In the genomic region with DNA sequence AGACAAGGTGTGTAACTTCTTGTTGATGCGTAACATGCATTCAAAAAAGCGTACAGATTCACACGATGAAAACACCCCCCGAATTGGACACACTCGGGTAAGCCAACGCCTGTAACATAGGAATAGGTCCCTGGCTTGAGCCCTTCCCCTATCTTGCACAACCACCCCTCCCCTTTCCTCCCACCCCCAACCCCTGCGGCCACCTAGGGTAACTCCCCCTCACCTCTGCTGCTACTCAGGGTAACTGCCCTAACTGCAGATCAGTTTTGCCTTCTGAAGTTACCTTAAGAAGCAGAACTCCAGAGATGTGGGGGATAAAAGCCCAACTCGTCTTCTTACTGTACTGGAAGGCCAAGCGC, we compare ENCODE assay signal across 10 mouse cellular contexts. TPM values are rescaled to one million over a fixed set of nuclear protein-coding genes. Genes with fewer than 3 reads are reported as not detected.
DNase-seq lines count a peak whose midpoint lies in the region; ATAC-seq lines count a peak whose summit lies in the region.
"Had no signal": no experiment of that assay in that cellular context is flagged by ENCODE, and none has a peak within 500 bp of the region (broad histone marks: within the 10 kb centered on the region; RNA-seq: fewer than 3 reads in every experiment).

No protein-coding gene starts in this region.

- WGBS in kidney, embryonic 16.5 days: 9% methylated on average over 9 of the region's 9 CpGs
- WGBS in hindbrain, embryonic 15.5 days: 14% methylated on average over 9 of the region's 9 CpGs
- 12% methylated on average over 9 of the region's 9 CpGs for WGBS in midbrain, embryonic 15.5 days

- peaks cover 37% of the 10 kb centered on the region for H3K27me3 ChIP-seq in kidney, embryonic 16.5 days (ENCODE audit: insufficient read depth, low read length)
- no peaks in the 10 kb centered on the region for H3K27me3 ChIP-seq in hindbrain, embryonic 15.5 days
- H3K27me3 ChIP-seq in midbrain, embryonic 15.5 days (replicated peaks): no peaks in the 10 kb centered on the region

- H3K9me3 ChIP-seq in kidney, embryonic 16.5 days (ENCODE audit: low read length): no peaks in the 10 kb centered on the region
- no peaks in the 10 kb centered on the region for H3K9me3 ChIP-seq in hindbrain, embryonic 15.5 days
- H3K9me3 ChIP-seq in midbrain, embryonic 15.5 days: no peaks in the 10 kb centered on the region
- H3K9me3 ChIP-seq: G1E had no signal

- no peaks in the 10 kb centered on the region for H3K36me3 ChIP-seq in kidney, embryonic 16.5 days (ENCODE audit: insufficient read depth, low read length)
- H3K36me3 ChIP-seq in hindbrain, embryonic 15.5 days: no peaks in the 10 kb centered on the region
- no peaks in the 10 kb centered on the region for H3K36me3 ChIP-seq in midbrain, embryonic 15.5 days (replicated peaks)
- H3K36me3 ChIP-seq: G1E had no signal

- ATAC-seq in kidney, embryonic 16.5 days (ENCODE audit: low FRiP score, low TSS enrichment): peak; percentile 40; the same call in 1 of the 2 replicates
- ATAC-seq in erythroblast, adult 5-6 weeks (replicated peaks; ENCODE audit: low FRiP score, poor library complexity, severe bottlenecking): peak; percentile 29; the same call in 1 of the 2 replicates
- no peak for ATAC-seq in hindbrain, embryonic 15.5 days (ENCODE audit: low FRiP score, low read depth)
- ATAC-seq in midbrain, embryonic 15.5 days (replicated peaks): peak; percentile 30; the same call in 1 of the 2 replicates

- H3K4me2 ChIP-seq in kidney, embryonic 16.5 days (replicated peaks; ENCODE audit: low read depth, low read length): peak overlapping the region; percentile 17
- peak overlapping the region; percentile 35 for H3K4me2 ChIP-seq in hindbrain, embryonic 15.5 days
- peak overlapping the region; percentile 27 for H3K4me2 ChIP-seq in midbrain, embryonic 15.5 days

- no peak for DNase-seq in kidney, adult 8-10 months
- DNase-seq in left cerebral cortex, postnatal 4 days: no peak
- no peak for DNase-seq in urinary bladder, postnatal 10 days (ENCODE audit: low spot score)

- peaks cover 8% of the 10 kb centered on the region for H3K4me1 ChIP-seq in kidney, embryonic 16.5 days (ENCODE audit: insufficient read depth, low read length)
- peaks cover 6% of the 10 kb centered on the region; the same call in 1 of the 2 replicates for H3K4me1 ChIP-seq in hindbrain, embryonic 15.5 days (replicated peaks)
- peaks cover 8% of the 10 kb centered on the region for H3K4me1 ChIP-seq in midbrain, embryonic 15.5 days

- no peak overlapping the region for H3K27ac ChIP-seq in kidney, embryonic 16.5 days (ENCODE audit: low read length)
- H3K27ac ChIP-seq in hindbrain, embryonic 15.5 days (replicated peaks): no peak overlapping the region
- H3K27ac ChIP-seq in midbrain, embryonic 15.5 days: no peak overlapping the region

- intact Hi-C loops in left cerebral cortex, postnatal 4 days (cut with DNase I): no loop called here

- H3K9ac ChIP-seq in kidney, embryonic 16.5 days (replicated peaks; ENCODE audit: low read length): no peak overlapping the region
- H3K9ac ChIP-seq in hindbrain, embryonic 15.5 days: no peak overlapping the region
- no peak overlapping the region for H3K9ac ChIP-seq in midbrain, embryonic 15.5 days

- H3K4me3 ChIP-seq in kidney, embryonic 16.5 days (ENCODE audit: low read length): no peak overlapping the region
- H3K4me3 ChIP-seq in hindbrain, embryonic 15.5 days: no peak overlapping the region
- no peak overlapping the region for H3K4me3 ChIP-seq in midbrain, embryonic 15.5 days

RNA-seq across cellular contexts. Expression of a gene that starts 39.2 kb away (rescaled TPM):
- polyA plus RNA-seq in kidney, embryonic 16.5 days (2015; fragmentation: Nextera tagmentation; extraction: Ambion mirVana): 0.26 and 0.37 TPM in 2 replicates
- total RNA-seq in erythroblast, adult 5-6 weeks (2015; ENCODE audit: low replicate concordance): not detected in 2 replicates
- total RNA-seq in erythroblast, adult 5-6 weeks (2017; ENCODE audit: low replicate concordance): not detected in 2 replicates
- polyA plus RNA-seq in hindbrain, embryonic 15.5 days (2015; fragmentation: Nextera tagmentation; extraction: Ambion mirVana): 0.31 TPM in 1 of 2 replicates, not detected in the other
- polyA plus RNA-seq in midbrain, embryonic 15.5 days (2015; fragmentation: Nextera tagmentation; extraction: Ambion mirVana): 0.13 TPM in 1 of 2 replicates, not detected in the other
- total RNA-seq in left cerebral cortex, postnatal 4 days (2021): under 1 TPM in 1 of 2 experiments, not detected in 1; 0.28 TPM
- total RNA-seq: G1E; heart, adult 8-10 months; megakaryocyte-erythroid progenitor cell, adult 5-6 weeks had no signal
- polyA plus RNA-seq: G1E had no signal

RNA-seq across cellular contexts. Expression of a gene that starts 39.5 kb away (rescaled TPM):
- polyA plus RNA-seq in kidney, embryonic 16.5 days (2015; fragmentation: Nextera tagmentation; extraction: Ambion mirVana): 12.8 and 13.2 TPM in 2 replicates
- 1.7 and 6.9 TPM in 2 replicates for total RNA-seq in erythroblast, adult 5-6 weeks (2015; ENCODE audit: low replicate concordance)
- 1.8 and 7.8 TPM in 2 replicates for total RNA-seq in erythroblast, adult 5-6 weeks (2017; ENCODE audit: low replicate concordance)
- polyA plus RNA-seq in hindbrain, embryonic 15.5 days (2015; fragmentation: Nextera tagmentation; extraction: Ambion mirVana): 2.3 and 3.1 TPM in 2 replicates
- polyA plus RNA-seq in midbrain, embryonic 15.5 days (2015; fragmentation: Nextera tagmentation; extraction: Ambion mirVana): 1.7 and 2.2 TPM in 2 replicates
- total RNA-seq in left cerebral cortex, postnatal 4 days (2021): 1 to 10 TPM; 1.2 to 1.4 TPM
